Mouse (Mus musculus): ENCODE measurements around the gene Ttc28.

DNA sequence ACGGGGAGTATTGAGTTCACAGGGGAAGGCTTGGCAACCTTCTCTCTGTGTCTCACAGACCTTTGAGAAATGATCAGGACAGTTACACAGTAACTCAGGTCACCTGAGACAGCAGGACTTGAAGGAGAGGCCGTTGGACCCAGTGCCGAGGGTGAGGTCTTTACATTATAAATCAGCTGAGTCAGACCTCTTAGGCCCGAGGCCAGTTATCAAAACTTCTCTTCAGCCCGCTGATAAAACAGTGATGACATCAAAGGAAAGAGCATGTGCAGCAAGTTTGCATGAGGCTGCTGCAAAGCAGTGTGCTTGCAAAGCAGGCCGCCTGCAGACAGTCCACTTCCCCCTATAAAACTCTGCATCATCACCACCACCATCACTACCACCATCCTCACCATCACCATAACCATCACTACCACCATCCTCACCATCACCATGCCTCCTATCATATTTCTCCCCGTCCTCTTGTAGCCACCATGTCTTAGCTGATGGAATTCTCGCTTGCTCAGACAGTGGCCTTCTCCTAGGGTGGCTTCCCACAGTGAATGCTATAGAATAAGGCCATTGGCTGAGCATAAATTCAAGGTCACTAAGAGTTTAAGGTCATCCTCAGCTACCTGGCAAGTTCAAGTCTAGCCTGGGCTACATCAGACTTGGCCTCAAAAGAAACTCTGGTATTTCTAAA, 234.2 kb downstream of the Ttc28 start:
- no peak for TF ChIP-seq POLR2A (IDR thresholded peaks at IDR 0.05; ENCODE audit: borderline replicate concordance, extremely low read depth, low read depth, low read length)
- TF ChIP-seq CTCF (IDR thresholded peaks at IDR 0.05; ENCODE audit: insufficient read depth, low read length), result no peak
